Mouse (Mus musculus) erythroblast, embryonic 14.5 days (primary cell): ENCODE measurements around the gene Sgms1.

Source experiments
- GATA1 ChIP-seq: IDR thresholded peaks from 2 replicates; pipeline ENCODE4 v1.6.1; 2012; ENCODE audit warnings: low read length, inconsistent platforms, mixed read lengths
- TAL1 ChIP-seq: IDR thresholded peaks from 3 replicates; pipeline ENCODE4 v1.6.1; 2012; ENCODE audit warnings: low read length, inconsistent platforms, mixed read lengths

DNA sequence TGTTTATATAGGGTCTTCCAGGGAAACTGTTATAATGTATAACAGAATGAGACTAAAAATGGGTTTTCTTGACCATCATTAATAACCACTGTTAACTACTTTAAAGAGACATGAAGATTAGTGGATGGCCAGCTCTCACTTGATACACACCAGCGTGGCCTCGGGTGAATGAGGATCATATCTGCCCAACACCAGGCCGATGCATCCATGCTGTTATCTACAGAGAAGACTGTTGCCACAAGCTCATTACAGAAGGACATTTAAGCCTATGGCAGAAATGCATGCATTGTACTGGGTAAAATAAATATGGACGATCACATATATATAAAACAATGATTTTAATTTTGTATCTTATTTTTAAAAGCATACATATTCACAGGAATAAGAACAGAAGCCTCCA is 149.6 kb downstream of the Sgms1 start:
- peak; percentile 76 for TF ChIP-seq GATA1
- peak; percentile 76 for TF ChIP-seq TAL1
